Mouse (Mus musculus) telencephalon, adult 2 months (tissue): Measurements from ENCODE around the gene Gpatch3.

Experiments used
- DNase-seq: peaks from one replicate; pipeline ENCODE4 v3.0.0-alpha.2; 2011; ENCODE audit warnings: low read depth, low spot score

The Gpatch3 gene

DNA sequence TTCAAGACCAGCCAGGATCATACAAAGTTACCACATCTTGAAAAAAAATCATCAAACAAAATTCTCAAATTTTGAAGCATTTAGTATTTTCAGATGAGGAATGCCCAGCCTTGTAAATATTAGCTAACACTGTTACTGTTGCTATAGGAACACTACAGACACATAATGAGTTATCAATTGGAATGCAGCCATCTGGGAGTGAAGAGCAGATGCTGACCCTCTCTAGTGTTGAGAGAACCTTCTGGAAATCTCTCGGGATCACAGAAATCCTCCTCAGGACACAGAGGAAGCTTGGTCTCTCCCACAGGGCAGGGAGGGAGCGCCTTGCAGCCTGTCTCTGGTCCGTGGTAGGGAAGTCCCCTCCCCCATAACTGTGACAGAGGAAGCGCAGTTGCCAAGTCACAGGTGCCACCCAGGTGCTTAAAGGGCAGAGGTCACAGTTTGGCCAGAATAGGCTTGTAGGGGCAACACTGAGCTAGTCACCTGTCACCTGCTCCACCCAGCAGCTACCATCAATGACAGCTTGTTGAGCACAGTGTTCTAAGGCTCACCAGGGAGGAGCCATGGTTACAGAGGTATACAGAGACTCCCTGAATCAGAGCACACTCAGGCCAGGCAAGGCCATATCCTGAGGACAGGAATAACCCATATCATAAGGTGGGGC is 45.1 kb downstream of the Gpatch3 start:
- DNase-seq, result no peak

- no peak for DNase-seq
Measured at GRCm38 (mm10) chr4:133620668-133621067, 46.1 kb downstream of the Gpatch3 start.

GRCm38 (mm10) chr4:133622161-133622695 is 47.7 kb downstream of the Gpatch3 start:
- no peak for DNase-seq

DNA sequence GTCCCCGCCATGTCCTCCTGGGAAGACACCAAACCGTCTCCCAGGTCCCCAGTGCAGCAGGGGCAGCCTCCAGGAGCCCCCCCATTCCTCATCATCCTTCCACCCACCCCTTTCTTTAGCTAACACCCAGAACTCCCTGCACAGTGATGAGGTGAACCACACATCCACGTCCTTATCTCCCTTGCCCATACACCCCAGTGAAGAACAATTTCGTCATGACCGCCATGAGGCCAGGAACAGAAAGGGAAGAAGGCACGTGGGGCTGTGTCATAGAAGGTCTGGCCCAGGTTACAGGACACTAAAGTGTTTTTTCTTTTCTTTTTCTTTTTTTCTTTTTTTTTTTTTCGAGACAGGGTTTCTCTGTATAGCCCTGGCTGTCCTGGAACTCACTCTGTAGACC is 50.3 kb downstream of the Gpatch3 start:
- DNase-seq, result no peak

GRCm38 (mm10) chr4:133625621-133626071 is 51.1 kb downstream of the Gpatch3 start:
- no peak for DNase-seq

- no peak for DNase-seq
Measured at GRCm38 (mm10) chr4:133626221-133626620, 51.7 kb downstream of the Gpatch3 start.

GRCm38 (mm10) chr4:133626621-133627020 is 52.1 kb downstream of the Gpatch3 start:
- DNase-seq, result no peak

- no peak for DNase-seq
Measured at GRCm38 (mm10) chr4:133627039-133627438, 52.5 kb downstream of the Gpatch3 start.

DNA sequence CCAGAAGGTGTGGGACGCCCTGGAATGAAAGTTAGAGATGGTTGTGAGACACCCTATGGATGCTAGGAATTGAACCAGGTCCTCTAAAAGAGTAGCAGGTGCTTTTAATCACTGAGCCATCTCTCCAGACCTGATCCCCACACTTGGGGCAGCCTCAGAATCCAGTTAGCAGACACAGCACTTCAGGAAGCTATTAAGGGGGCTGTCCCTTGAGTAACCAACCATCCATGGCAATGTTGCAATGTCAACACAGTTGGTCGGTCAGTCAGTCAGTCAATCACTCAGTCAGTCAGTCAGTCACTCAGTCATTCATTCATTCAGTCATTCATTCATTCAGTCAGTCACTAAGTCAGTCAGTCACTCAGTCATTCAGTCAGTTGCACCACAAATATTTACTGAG is 54.0 kb downstream of the Gpatch3 start:
- no peak for DNase-seq

GRCm38 (mm10) chr4:133629191-133629590 is 54.6 kb downstream of the Gpatch3 start:
- no peak for DNase-seq

GRCm38 (mm10) chr4:133630326-133630920 is 55.9 kb downstream of the Gpatch3 start:
- no peak for DNase-seq

GRCm38 (mm10) chr4:133631071-133631768 is 56.7 kb downstream of the Gpatch3 start:
- no peak for DNase-seq

DNA sequence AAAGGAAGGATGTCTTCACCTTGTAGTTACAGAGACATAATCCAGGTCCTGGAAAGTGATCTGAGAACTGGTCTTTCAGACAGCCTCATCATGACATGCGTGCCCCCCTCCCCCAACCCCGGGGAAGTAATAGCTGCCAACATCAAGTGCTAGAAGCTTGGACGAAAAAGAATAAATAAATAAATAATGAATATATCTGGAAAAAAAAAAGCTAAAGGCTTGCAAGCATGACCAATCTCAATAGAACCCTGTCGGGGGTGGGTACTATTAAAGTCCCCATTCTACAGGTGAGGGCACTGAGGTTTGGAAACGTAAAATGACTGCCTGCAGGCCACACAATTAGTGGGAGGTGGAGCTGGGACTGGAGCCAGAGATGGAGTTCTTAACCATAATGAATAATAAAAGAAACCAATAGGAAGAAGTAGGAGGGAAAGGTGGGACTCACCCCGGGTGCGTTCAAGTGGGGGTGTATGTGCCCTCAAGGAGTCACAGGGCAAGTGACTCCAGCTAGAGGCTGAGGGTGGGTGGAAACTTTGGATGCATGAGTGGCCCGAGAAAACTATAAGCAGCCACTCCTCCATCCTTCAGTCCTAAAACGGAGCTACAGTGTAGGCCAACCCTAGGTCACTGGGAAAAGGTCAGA is 57.3 kb downstream of the Gpatch3 start:
- no peak for DNase-seq

GRCm38 (mm10) chr4:133632483-133633327 is 58.2 kb downstream of the Gpatch3 start:
- no peak for DNase-seq

- no peak for DNase-seq
Measured at GRCm38 (mm10) chr4:133633332-133634042, 58.9 kb downstream of the Gpatch3 start.
